Mouse (Mus musculus) liver, adult 2 months (tissue): ENCODE results near the gene Anapc15-ps. TPM values are rescaled to one million over a fixed set of nuclear protein-coding genes. Genes with fewer than 3 reads are reported as not detected.

Experiments used
- DNase-seq: peaks from one replicate; pipeline ENCODE4 v3.0.0-alpha.2; 2011; ENCODE audit warnings: low read depth, low spot score; ENCODE audit errors: extremely low read depth
- H3K27ac ChIP-seq: fragments of 200-500 bp; replicated peaks from 2 replicates; pipeline ENCODE4 v1.5.1; 2012; ENCODE audit warnings: low read depth, mild to moderate bottlenecking, control low read depth, inconsistent platforms, low read length; ENCODE audit not compliant: insufficient read depth
- H3K27me3 ChIP-seq: fragments of 200-500 bp; 2 replicates; pipeline ENCODE4 v1.6.1; 2012; ENCODE audit warnings: mild to moderate bottlenecking, moderate library complexity, low read length, inconsistent platforms; ENCODE audit not compliant: control insufficient read depth, insufficient read depth
- H3K36me3 ChIP-seq: fragments of 200-500 bp; 2 replicates; pipeline ENCODE4 v1.6.1; 2012; ENCODE audit warnings: low read length, inconsistent platforms; ENCODE audit not compliant: control insufficient read depth, insufficient read depth
- H3K4me1 ChIP-seq: fragments of 200-500 bp; 2 replicates; pipeline ENCODE4 v1.6.1; 2011; ENCODE audit warnings: low read length; ENCODE audit not compliant: control insufficient read depth, insufficient read depth
- H3K4me3 ChIP-seq: fragments of 200-500 bp; 2 replicates; pipeline ENCODE4 v1.5.1; 2011; ENCODE audit warnings: low read depth, mild to moderate bottlenecking, control low read depth, low read length, moderate library complexity; ENCODE audit not compliant: insufficient read depth
- H3K79me2 ChIP-seq: fragments of 200-500 bp; 2 replicates; pipeline ENCODE4 v1.6.1; 2012; ENCODE audit warnings: inconsistent platforms, mild to moderate bottlenecking, low read length, moderate library complexity; ENCODE audit not compliant: control insufficient read depth, insufficient read depth
- H3K9ac ChIP-seq: fragments of 200-500 bp; 2 replicates; pipeline ENCODE4 v1.6.1; 2012; ENCODE audit warnings: low read depth, mild to moderate bottlenecking, control low read depth, inconsistent platforms, low read length
- CTCF ChIP-seq: fragments of 200-500 bp; IDR thresholded peaks from 2 replicates; pipeline ENCODE4 v1.5.1; 2011; ENCODE audit warnings: low read depth, low read length, control low read depth
- POLR2A ChIP-seq: fragments of 200-500 bp; IDR thresholded peaks from 2 replicates; pipeline ENCODE4 v1.6.1; 2011; ENCODE audit warnings: low read length, control low read depth; ENCODE audit not compliant: insufficient read depth; ENCODE audit errors: extremely low read depth
- WGBS: fragments of 180-500 bp; shearing (Covaris S2); methylation state at CpG from one replicate; pipeline ENCODE4 v1.1.7; 2018; 5-methylcytosine and 5-hydroxymethylcytosine counted together
- polyA plus RNA-seq: library from polyadenylated mRNA; depleted of rRNA; stranded (reverse); fragments of >200 nt; gene quantifications from 2 replicates; pipeline ENCODE4 v1.2.3, GENCODE M21; 2012
- total RNA-seq: library from RNA; depleted of rRNA; stranded (reverse); fragments of >200 nt; gene quantifications from 2 replicates; pipeline ENCODE4 v1.2.3, GENCODE M21; 2014

Gene Anapc15-ps
- total and polyA plus RNA-seq, 2 experiments, result not detected

DNA sequence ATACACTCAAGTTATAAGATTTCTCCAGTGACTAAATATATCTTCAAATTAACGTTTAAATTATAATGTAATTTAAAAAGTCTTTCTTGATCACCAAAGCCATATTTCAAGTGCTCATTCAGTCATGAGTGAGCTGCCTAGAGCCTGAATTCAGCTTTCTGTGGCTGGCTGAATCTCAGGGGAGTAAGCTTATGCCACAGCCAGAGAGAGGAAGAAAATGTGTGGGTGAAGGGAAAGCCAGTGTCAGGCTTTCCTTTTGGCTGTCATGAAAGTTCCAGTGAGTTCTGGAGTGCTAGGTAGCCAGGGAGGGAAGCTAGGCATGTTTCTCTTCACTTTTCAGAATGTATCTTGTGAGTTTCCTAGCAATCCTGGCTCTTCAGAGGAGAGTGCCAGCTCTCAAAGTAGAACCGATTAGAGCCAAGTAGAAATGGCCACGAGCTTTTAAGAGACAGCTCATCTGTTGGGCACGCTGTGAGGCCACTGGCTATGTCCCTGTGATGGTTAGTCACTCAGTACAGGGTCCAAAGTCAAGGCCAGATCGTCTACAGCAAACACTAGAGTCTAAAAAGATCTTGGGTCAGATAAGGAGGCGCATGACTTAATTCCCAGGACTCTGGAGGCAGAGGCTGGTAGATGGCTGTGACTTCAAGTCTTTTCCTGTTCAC, 29.4 kb downstream of the Anapc15-ps start:
- peak; percentile 98 for DNase-seq
- Histone ChIP-seq H3K4me1 (peaks cover 8% of the 10 kb centered on the region; the same call in 1 of the 2 replicates), H3K9ac (peak overlapping the region; percentile 43), H3K27me3 (no peaks in the 10 kb centered on the region), H3K27ac (peak overlapping the region; percentile 94), H3K79me2 (no peaks in the 10 kb centered on the region), H3K4me3 (no peak overlapping the region), H3K36me3 (no peaks in the 10 kb centered on the region)
- 26% methylated on average over 6 of the region's 6 CpGs for WGBS
- TF ChIP-seq CTCF, result no peak
- TF ChIP-seq POLR2A, result no peak

DNA sequence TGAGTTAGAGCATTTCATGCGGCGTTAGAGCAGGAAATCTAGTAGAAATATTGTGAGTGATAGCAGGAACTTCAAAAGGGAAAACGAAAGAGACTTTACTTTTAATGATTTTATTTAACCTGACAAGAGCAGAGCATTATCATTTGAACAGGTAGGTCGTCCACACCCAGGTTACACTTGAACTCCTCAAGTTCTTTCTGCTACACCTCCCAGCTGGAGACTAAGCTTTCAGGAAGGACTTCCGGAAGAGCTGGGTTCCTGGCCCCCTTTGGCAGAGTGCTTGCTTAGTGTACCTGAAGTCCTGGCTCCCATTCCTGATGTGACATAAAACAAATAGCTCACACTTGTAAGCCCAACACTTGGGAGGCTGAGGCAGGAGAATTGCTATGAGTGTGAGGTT, 30.2 kb downstream of the Anapc15-ps start:
- Histone ChIP-seq H3K9ac (no peak overlapping the region), H3K79me2 (no peaks in the 10 kb centered on the region), H3K4me3 (no peak overlapping the region), H3K36me3 (no peaks in the 10 kb centered on the region), H3K27ac (peak overlapping the region; percentile 66), H3K27me3 (no peaks in the 10 kb centered on the region), H3K4me1 (peaks cover 8% of the 10 kb centered on the region; the same call in 1 of the 2 replicates)
- WGBS, result 55% methylated on average over 5 of the region's 5 CpGs
- peak; percentile 39 for DNase-seq
- TF ChIP-seq CTCF, result no peak
- no peak for TF ChIP-seq POLR2A

DNA sequence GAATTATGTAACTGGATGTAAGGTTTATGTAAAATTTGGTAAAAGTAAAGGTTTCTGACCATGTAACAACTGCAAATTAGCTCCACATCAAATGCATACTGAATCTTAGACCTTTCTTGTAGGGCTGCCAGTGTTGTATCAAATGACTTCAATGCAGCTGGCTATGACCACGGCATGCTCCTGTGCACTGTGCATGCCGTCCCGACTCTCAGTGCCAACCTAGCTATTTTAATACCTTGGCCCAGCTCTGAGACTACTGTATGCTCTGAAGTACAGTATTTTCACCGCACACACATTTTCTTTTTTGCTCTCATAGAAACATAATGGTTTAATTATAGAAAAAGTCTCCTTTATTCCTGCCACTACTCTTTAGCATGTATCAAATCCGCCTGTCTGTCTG, 31.9 kb downstream of the Anapc15-ps start:
- Histone ChIP-seq H3K4me3 (no peak overlapping the region), H3K9ac (no peak overlapping the region), H3K79me2 (no peaks in the 10 kb centered on the region), H3K27ac (no peak overlapping the region), H3K27me3 (no peaks in the 10 kb centered on the region), H3K4me1 (peaks cover 8% of the 10 kb centered on the region; the same call in 1 of the 2 replicates), H3K36me3 (no peaks in the 10 kb centered on the region)
- TF ChIP-seq CTCF, result no peak
- TF ChIP-seq POLR2A, result no peak
- 93% methylated on average over 5 of the region's 5 CpGs for WGBS
- no peak for DNase-seq

DNA sequence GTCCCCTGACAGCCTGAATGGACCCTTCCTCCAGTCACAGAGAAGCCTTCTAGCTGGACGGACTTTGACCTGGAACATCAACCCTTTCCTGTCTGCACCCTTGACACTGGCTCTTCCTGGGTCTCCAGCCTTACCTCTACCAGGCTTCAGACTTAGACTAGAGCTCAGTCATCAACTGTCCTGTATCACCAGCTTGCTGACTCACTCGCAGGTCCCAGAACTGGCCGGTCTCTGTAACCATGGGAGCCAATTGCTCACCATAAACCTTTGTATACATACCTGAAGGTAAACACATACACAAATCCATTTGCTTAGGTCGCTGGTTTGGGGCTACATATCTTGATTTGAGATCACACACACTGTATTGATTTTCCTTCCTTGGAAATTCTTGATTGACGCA, 33.8 kb downstream of the Anapc15-ps start:
- Histone ChIP-seq H3K79me2 (no peaks in the 10 kb centered on the region), H3K27me3 (no peaks in the 10 kb centered on the region), H3K36me3 (no peaks in the 10 kb centered on the region), H3K4me1 (peaks cover 8% of the 10 kb centered on the region; the same call in 1 of the 2 replicates), H3K9ac (no peak overlapping the region), H3K4me3 (no peak overlapping the region), H3K27ac (no peak overlapping the region)
- 63% methylated on average over 5 of the region's 5 CpGs for WGBS
- TF ChIP-seq CTCF (no peak), POLR2A (no peak)
- DNase-seq, result no peak

DNA sequence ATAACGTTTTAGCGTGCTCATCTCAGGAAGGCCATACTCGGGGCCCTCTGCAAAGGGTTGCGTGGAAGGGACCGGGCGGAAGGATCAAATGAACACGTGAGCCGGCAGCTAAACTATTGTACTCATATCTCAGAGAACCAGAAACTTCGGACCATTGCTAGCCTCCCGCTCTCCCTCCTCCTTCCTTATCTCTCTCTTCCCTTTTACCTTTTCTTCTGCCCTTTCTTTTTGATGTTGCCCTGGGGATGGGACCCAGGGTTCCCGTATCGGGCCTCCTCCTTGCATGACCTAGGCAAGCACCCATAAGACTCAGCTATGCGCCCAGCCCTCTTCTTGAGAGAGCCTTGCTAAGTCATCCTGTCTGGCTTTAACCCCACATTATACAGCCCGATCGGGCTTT, 38.5 kb downstream of the Anapc15-ps start:
- no peak overlapping the region for H3K4me3 ChIP-seq
- TF ChIP-seq POLR2A, result no peak
- H3K79me2 ChIP-seq, result no peaks in the 10 kb centered on the region
- no peaks in the 10 kb centered on the region for H3K27me3 ChIP-seq
- no peaks in the 10 kb centered on the region for H3K36me3 ChIP-seq
- no peaks in the 10 kb centered on the region for H3K4me1 ChIP-seq
- no peak overlapping the region for H3K27ac ChIP-seq
- 93% methylated on average over 15 of the region's 15 CpGs for WGBS
- DNase-seq, result no peak
- H3K9ac ChIP-seq, result no peak overlapping the region

DNA sequence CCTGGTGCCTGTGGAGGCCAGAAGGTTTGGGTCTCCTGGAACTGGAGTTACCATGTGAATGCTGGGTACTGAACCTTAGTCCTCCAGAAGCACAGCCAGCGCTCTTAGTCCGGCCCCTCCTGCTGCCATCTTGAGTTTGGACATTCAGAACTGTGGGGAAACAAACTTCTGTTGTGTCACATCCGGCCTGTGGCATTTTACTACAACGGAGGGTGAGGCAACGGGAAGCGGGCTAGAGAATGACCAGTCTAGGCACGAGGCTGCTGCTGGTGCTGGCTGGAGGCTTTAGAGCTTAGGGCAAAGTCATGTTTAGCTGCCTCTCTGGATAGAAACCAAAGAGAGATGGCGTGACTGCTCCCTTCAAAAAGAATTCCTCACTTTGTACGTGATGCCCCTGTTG, 39.0 kb downstream of the Anapc15-ps start:
- WGBS, result 90% methylated on average over 9 of the region's 9 CpGs
- H3K9ac ChIP-seq, result no peak overlapping the region
- H3K4me1 ChIP-seq, result no peaks in the 10 kb centered on the region
- H3K36me3 ChIP-seq, result no peaks in the 10 kb centered on the region
- H3K27ac ChIP-seq, result no peak overlapping the region
- DNase-seq, result no peak
- no peak overlapping the region for H3K4me3 ChIP-seq
- TF ChIP-seq CTCF (no peak), POLR2A (no peak)
- no peaks in the 10 kb centered on the region for H3K27me3 ChIP-seq
- no peaks in the 10 kb centered on the region for H3K79me2 ChIP-seq
